Mouse (Mus musculus): ENCODE measurements around the gene Gabrb2.

Gabrb2 gene

GRCm38 (mm10) chr11:42418996-42419782 lies at the start of gene Gabrb2:
TSS of gene Gabrb2 (plus strand) at chr11:42419757.
- peak in 1 of 2 experiments; percentile 6 for DNase-seq (ENCODE audit: low spot score in 2 of 2)

- no peak for DNase-seq (ENCODE audit: low spot score in 2 of 2)
These were observed 40.6 kb upstream of the Gabrb2 start for GRCm38 (mm10) chr11:42378983-42379382.

GRCm38 (mm10) chr11:42386486-42386885 lies 33.1 kb upstream of the Gabrb2 start:
- no peak for DNase-seq (ENCODE audit: low spot score in 2 of 2)

- DNase-seq (ENCODE audit: low spot score in 2 of 2), result peak in 1 of 2 experiments; percentile 10
These were observed 28.8 kb upstream of the Gabrb2 start for GRCm38 (mm10) chr11:42390682-42391290.

- no peak for DNase-seq (ENCODE audit: low spot score in 2 of 2)
These were observed 26.1 kb upstream of the Gabrb2 start for GRCm38 (mm10) chr11:42393451-42393850.

GRCm38 (mm10) chr11:42419791-42420633 lies 455 bp downstream of the Gabrb2 start:
- DNase-seq (ENCODE audit: low spot score in 2 of 2), result peak; percentile 51 to 60

GRCm38 (mm10) chr11:42420634-42421470 lies 1.3 kb downstream of the Gabrb2 start:
- DNase-seq (ENCODE audit: low spot score in 2 of 2), result peak; percentile 49 to 62

GRCm38 (mm10) chr11:42423231-42423630 lies 3.7 kb downstream of the Gabrb2 start:
- DNase-seq (ENCODE audit: low spot score in 2 of 2), result peak in 1 of 2 experiments; percentile 40

- no peak for DNase-seq (ENCODE audit: low spot score in 2 of 2)
These were observed 11.9 kb downstream of the Gabrb2 start for GRCm38 (mm10) chr11:42431495-42431894.

- no peak for DNase-seq (ENCODE audit: low spot score in 2 of 2)
These were observed 19.4 kb downstream of the Gabrb2 start for GRCm38 (mm10) chr11:42438978-42439377.

GRCm38 (mm10) chr11:42443641-42444040 lies 24.1 kb downstream of the Gabrb2 start:
- no peak for DNase-seq (ENCODE audit: low spot score in 2 of 2)

- no peak for DNase-seq (ENCODE audit: low spot score in 2 of 2)
These were observed 29.4 kb downstream of the Gabrb2 start for GRCm38 (mm10) chr11:42448929-42449328.

- no peak for DNase-seq (ENCODE audit: low spot score in 2 of 2)
These were observed 44.6 kb downstream of the Gabrb2 start for GRCm38 (mm10) chr11:42464136-42464535.

GRCm38 (mm10) chr11:42468381-42468780 lies 48.8 kb downstream of the Gabrb2 start:
- DNase-seq (ENCODE audit: low spot score in 2 of 2), result no peak

- DNase-seq (ENCODE audit: low spot score in 2 of 2), result no peak
These were observed 55.0 kb downstream of the Gabrb2 start for GRCm38 (mm10) chr11:42474523-42474922.

GRCm38 (mm10) chr11:42487625-42488024 lies 68.1 kb downstream of the Gabrb2 start:
- DNase-seq (ENCODE audit: low spot score in 2 of 2), result no peak

- no peak for DNase-seq (ENCODE audit: low spot score in 2 of 2)
These were observed 81.6 kb downstream of the Gabrb2 start for GRCm38 (mm10) chr11:42501166-42501565.

GRCm38 (mm10) chr11:42505436-42505835 lies 85.9 kb downstream of the Gabrb2 start:
- no peak for DNase-seq (ENCODE audit: low spot score in 2 of 2)

- DNase-seq (ENCODE audit: low spot score in 2 of 2), result no peak
These were observed 86.4 kb downstream of the Gabrb2 start for GRCm38 (mm10) chr11:42505911-42506310.

GRCm38 (mm10) chr11:42521960-42522359 lies 102.4 kb downstream of the Gabrb2 start:
- DNase-seq (ENCODE audit: low spot score in 2 of 2), result no peak

GRCm38 (mm10) chr11:42528226-42528881 lies 108.8 kb downstream of the Gabrb2 start:
- no peak for DNase-seq (ENCODE audit: low spot score in 2 of 2)
